Mouse (Mus musculus) right cerebral cortex, postnatal 36 days (tissue): ENCODE measurements at regions not wholly inside any gene's neighbourhood (a gene's known extent, or its start where the extent isn't known, plus 50 kb on each side); places are given as distances from the start of the nearest gene placed in this dataset.

Experiments
- DNase-seq, 2 experiments: peaks; one replicate each; pipeline ENCODE4 v3.0.0; 2022; ENCODE audit warnings: low spot score in 2 of 2, mixed read lengths in 1 of 2

DNA sequence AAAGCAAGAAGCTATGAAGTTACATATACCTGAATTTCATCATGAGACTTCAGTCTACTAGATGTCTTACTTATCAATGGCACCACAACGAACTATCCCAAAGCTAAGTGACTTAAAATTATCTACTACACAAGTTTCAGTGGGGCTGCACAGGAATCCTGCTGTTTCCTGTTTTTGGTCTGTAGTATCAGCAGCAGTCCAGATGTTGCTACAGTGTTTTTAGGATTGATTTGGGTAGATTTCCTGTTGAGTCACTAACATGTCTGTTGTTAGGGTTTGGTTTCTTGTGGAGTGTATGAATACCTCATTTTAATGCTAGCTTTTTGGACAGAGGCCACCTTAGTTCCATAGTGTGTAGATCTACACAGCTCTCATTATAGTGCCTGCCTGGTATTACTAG is 120.8 kb upstream of the Thumpd2 start:
- no peak for DNase-seq

DNA sequence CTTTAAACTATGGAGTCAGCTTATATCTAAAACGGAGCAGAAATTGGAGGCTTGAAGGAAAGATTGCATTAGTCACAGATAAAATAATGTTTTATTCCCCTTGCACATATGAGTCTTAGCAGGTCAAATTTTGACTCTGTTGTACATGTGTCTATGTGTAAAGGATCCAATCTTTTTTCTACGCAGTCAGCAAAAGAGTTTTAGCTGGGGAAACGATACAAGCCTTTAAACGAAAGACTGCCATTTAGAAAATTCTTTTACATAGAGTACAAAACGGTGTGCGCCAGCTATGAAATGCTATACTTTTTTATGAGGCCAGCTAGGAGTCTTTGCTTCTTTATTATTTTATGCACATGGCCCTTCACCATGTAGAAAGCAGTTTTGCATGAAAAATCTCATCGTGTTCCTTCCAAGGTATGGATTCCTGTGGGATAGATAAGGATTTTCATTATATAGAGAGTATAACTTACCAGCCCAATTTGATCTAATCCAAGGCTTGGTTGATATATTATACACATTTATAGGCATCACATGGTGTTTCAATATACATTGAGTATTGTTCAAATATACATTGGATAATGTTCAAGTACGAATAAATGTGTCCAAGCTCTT is 116.0 kb upstream of the Thumpd2 start:
- DNase-seq = no peak

DNA sequence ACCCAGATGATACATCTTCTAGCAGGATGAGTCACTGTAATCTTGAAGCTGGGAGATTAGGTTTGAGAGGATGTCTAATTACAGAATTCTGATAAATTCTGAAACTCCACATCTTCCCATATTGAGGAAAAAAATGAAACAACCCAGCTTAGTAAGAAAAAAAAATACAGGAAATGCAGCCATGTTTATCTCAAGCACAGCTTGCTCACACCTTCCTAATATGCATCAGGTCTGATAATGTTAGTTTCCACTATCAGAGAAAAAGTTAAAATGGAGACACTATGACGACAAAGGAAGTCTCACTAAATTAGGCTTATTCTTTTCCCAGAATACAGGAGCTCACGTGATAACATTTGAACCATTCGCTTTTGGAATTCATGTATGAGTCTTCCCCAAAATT is 111.4 kb upstream of the Thumpd2 start:
- no peak for DNase-seq

DNA sequence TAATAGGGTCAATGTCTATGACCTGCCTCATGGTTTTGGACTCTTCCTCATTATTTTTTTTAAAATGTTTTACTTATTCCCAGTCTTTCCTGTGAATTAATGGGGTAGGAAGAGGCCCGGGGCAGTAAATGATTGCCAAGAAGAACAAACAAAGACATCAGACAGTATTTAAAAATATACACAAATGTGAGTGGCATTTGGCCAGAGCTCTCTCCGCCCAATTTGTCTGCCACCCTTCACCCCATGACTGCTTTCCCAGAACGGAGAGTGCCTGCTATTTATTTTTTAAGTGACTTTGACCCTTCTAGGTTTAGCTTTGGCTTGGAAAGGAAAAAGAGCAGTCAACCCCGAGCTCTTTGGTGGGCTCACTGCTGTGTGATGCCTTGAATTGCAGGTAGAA is 111.0 kb upstream of the Thumpd2 start:
- DNase-seq = no peak

DNA sequence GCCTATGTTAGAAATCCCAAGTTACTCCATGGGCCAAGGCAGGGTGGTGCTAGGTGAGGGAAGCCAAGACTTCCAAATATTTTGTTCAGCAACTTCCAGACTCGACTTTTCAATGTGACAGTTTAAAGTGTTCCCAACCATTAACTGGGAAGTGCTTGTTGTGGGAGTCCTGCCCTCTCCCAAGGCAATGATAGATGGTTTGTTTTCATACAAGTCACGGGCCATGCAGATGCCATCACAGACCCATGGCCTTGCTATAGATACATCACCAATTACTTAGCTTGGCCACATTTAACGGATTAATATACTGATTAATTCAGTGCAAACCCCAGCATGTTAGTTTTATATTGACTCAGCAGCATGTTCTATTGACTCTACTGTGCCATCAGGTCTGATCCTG is 108.1 kb upstream of the Thumpd2 start:
- DNase-seq = no peak

DNA sequence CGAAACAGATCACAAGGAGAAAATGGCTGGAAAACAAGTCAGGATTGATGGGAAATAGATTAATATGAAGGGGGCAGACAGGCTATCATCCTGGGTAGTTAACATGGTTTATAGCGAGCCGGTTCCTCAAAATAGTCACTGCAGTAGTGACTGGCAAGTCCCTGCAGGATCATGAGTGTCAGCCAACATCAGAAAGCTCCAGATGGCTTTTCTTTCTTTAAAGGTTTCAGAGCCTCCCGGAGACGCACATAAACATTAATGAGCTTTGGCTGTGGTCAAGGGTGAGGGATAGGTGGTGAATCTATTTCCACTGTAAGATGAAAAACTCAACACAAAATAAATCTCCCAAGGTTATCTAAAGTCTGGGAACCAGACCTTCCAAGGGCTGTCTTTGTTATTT is 104.2 kb upstream of the Thumpd2 start:
- no peak for DNase-seq

DNA sequence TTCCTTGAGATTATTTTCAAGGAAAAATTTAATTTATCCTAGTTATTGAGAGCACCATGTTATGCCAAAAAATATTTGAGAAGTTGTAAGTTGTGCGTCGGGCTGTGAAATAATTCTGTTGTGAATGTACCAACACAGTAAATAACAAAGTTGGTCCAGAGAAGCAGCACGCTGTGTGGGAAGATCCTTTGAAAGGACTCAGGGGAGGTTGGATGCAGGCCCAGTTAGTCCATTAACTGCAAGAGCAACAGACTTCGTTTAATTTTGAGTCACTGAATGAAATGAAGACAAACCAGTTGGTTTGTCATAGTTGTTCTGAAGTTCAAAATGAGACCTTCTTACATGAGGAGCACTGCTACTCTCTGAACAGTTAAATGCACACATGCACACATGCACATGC is 85.8 kb upstream of the Thumpd2 start:
- peak; percentile 30 to 34 for DNase-seq

DNA sequence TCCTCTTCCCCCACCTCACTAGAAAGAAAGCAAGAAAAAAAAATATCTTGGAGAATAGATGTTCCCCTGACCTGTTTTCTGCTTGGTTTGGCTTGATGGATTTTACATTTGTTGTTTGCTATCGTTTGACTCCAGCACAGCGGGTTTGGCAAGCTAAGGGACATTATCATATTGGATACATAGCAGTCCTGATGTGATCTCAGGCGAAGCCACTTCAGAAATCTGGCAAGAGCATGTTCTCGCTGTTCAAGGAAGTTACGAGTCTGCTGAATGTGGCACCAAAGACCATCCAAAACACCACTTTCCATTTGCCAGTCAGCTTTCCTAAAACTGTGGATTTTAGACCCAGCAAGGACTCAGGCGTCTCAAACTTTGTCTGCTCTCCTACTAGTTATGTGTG is 69.8 kb upstream of the Thumpd2 start:
- DNase-seq = no peak

DNA sequence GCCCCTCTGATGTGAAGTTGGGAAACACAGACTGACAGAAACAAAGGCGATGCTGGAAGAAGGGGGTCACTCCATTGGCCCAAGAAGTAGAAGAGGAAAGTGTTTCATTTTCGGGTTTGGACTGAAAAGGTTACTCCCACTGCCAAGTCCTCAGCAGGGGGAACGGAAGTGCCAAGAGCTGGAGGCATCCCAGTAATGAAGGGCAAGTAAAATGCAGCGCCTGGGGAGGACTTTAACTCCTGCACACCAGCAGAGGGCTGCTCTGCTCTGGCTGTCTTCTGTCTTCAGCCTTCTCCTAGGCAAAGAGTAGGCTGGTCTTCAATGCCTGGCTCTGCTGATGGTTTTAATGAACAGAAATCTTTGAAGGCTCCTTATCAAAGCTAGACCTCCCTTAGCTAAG is 68.3 kb upstream of the Thumpd2 start:
- no peak for DNase-seq
